Mouse (Mus musculus): ENCODE results near the gene Epm2aip1. TPM values are rescaled to one million over a fixed set of nuclear protein-coding genes. Genes with fewer than 3 reads are reported as not detected.

Gene Epm2aip1
- polyA plus RNA-seq, 1 experiment from 2014 or later: 34.0 TPM

GRCm38 (mm10) chr9:111312442-111313141 lies 40.9 kb downstream of the Epm2aip1 start:
- H3K4me1 ChIP-seq: peaks cover 16% of the 10 kb centered on the region
- H3K4me2 ChIP-seq: peak overlapping the region; percentile 89
- peak overlapping the region; percentile 54 for H3K4me3 ChIP-seq
- ATAC-seq: peak; percentile 68
- no peaks in the 10 kb centered on the region for H3K9me3 ChIP-seq (replicated peaks)
- under 1% methylated on average over 27 of the region's 59 CpGs for WGBS
- no peak overlapping the region for H3K27ac ChIP-seq
- H3K9ac ChIP-seq: peak overlapping the region; percentile 60
- no peaks in the 10 kb centered on the region for H3K36me3 ChIP-seq (ENCODE audit: poor library complexity, severe bottlenecking)
- H3K27me3 ChIP-seq: peaks cover 70% of the 10 kb centered on the region

GRCm38 (mm10) chr9:111313299-111313698 lies 41.6 kb downstream of the Epm2aip1 start:
- peaks cover 70% of the 10 kb centered on the region for H3K27me3 ChIP-seq
- no peak overlapping the region for H3K27ac ChIP-seq
- H3K9ac ChIP-seq: no peak overlapping the region
- no peaks in the 10 kb centered on the region for H3K9me3 ChIP-seq (replicated peaks)
- no peak for ATAC-seq
- no peak overlapping the region for H3K4me3 ChIP-seq
- peaks cover 16% of the 10 kb centered on the region for H3K4me1 ChIP-seq
- no peaks in the 10 kb centered on the region for H3K36me3 ChIP-seq (ENCODE audit: poor library complexity, severe bottlenecking)
- H3K4me2 ChIP-seq: no peak overlapping the region
- 14% methylated on average over 5 of the region's 6 CpGs for WGBS

- Histone ChIP-seq H3K4me3 (no peak overlapping the region), H3K4me1 (peaks cover 16% of the 10 kb centered on the region), H3K9me3 (replicated peaks) (no peaks in the 10 kb centered on the region), H3K9ac (no peak overlapping the region), H3K27ac (no peak overlapping the region), H3K27me3 (peaks cover 66% of the 10 kb centered on the region), H3K4me2 (no peak overlapping the region), H3K36me3 (ENCODE audit: poor library complexity, severe bottlenecking) (no peaks in the 10 kb centered on the region)
- 23% methylated on average over 5 of the region's 5 CpGs for WGBS
- no peak for ATAC-seq
Measured at GRCm38 (mm10) chr9:111313793-111314192, 42.1 kb downstream of the Epm2aip1 start.

DNA sequence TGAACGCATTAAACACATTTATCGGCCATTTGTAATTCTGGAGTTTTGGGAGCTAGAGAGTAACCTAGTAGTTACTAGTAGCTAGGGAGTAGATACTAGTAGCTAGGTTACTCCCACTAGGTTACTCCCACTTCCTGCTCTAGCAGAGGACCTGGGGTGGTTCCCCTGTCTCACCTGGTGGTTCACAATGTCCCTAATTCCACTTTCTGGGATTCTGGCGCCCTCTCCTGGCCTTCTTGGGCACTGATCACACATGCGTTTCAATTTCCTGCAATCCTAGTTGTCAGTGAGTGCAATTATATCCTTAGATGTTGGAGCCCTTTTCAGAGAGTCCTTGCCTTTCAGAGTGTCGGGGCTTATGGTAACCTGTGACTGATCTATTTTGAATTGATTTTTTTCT lies 42.5 kb downstream of the Epm2aip1 start:
- 34% methylated on average over 5 of the region's 5 CpGs for WGBS
- Histone ChIP-seq H3K27ac (no peak overlapping the region), H3K4me2 (no peak overlapping the region), H3K36me3 (ENCODE audit: poor library complexity, severe bottlenecking) (no peaks in the 10 kb centered on the region), H3K4me1 (peaks cover 16% of the 10 kb centered on the region), H3K9ac (no peak overlapping the region), H3K27me3 (peaks cover 62% of the 10 kb centered on the region), H3K9me3 (replicated peaks) (no peaks in the 10 kb centered on the region), H3K4me3 (no peak overlapping the region)
- no peak for ATAC-seq

DNA sequence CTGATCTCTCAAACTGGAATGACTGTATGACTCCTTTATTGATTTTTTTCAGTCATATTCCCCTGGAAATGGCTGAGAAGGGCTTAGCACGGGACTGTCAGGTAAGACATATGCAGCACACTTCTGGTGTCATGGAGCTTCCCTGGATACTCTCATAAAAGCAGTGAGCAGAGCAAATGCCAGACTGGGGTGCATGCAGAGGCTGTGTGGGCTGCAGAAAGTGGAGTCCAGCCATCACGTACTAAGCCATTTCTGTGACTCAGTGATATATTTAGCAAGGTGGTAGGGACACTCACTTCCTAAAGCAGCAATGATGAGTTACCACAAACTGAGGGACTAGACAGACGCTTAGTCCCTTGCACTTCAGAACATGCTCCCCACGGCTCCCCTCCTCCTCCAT lies 49.2 kb downstream of the Epm2aip1 start:
- Histone ChIP-seq H3K9me3 (replicated peaks) (no peaks in the 10 kb centered on the region), H3K4me1 (no peaks in the 10 kb centered on the region)
- 82% methylated on average over 4 of the region's 4 CpGs for WGBS

GRCm38 (mm10) chr9:111324881-111325280 lies 53.2 kb downstream of the Epm2aip1 start:
- Histone ChIP-seq H3K9ac (no peak overlapping the region), H3K4me3 (no peak overlapping the region), H3K36me3 (ENCODE audit: poor library complexity, severe bottlenecking) (no peaks in the 10 kb centered on the region), H3K27ac (no peak overlapping the region), H3K4me1 (no peaks in the 10 kb centered on the region), H3K27me3 (no peaks in the 10 kb centered on the region), H3K9me3 (replicated peaks) (no peaks in the 10 kb centered on the region), H3K4me2 (no peak overlapping the region)
- 87% methylated on average over 2 of the region's 2 CpGs for WGBS
- no peak for ATAC-seq

More for the DNA sequence above, 49.2 kb downstream of the Epm2aip1 start:
- ATAC-seq: no peak
- Histone ChIP-seq H3K4me2 (no peak overlapping the region), H3K9ac (no peak overlapping the region), H3K27ac (no peak overlapping the region), H3K27me3 (peaks cover 4% of the 10 kb centered on the region; the same call in 1 of the 2 replicates), H3K4me3 (no peak overlapping the region), H3K36me3 (ENCODE audit: poor library complexity, severe bottlenecking) (no peaks in the 10 kb centered on the region)

Other genes with a start within 250 kb of the Epm2aip1 start
- gene Ccrl2, start 214.4 kb upstream of the Epm2aip1 start, polyA plus RNA-seq (2015; fragmentation: Nextera tagmentation; extraction: Ambion mirVana): 0.65 and 0.81 TPM in 2 replicates
- 40.4 and 42.1 TPM in 2 replicates for gene Lrrfip2, start 154.3 kb upstream of the Epm2aip1 start, polyA plus RNA-seq (2015; fragmentation: Nextera tagmentation; extraction: Ambion mirVana)
- 35.1 and 41.0 TPM in 2 replicates for gene Mlh1, start 138 bp upstream of the Epm2aip1 start, polyA plus RNA-seq (2015; fragmentation: Nextera tagmentation; extraction: Ambion mirVana)
- gene Trank1, start 39.8 kb downstream of the Epm2aip1 start, polyA plus RNA-seq (2015; fragmentation: Nextera tagmentation; extraction: Ambion mirVana): 3.4 and 5.4 TPM in 2 replicates
- 1.6 and 2.0 TPM in 2 replicates for gene Dclk3, start 167.2 kb downstream of the Epm2aip1 start, polyA plus RNA-seq (2015; fragmentation: Nextera tagmentation; extraction: Ambion mirVana)

Measured in forebrain, embryonic 13.5 days (tissue).